In genomic region chr6:115007728-115008127, GRCm38 (mm10) we compare ENCODE assay signal across 8 mouse cellular contexts. TPM values are rescaled to one million over a fixed set of nuclear protein-coding genes. Genes with fewer than 3 reads are reported as not detected.
DNase-seq lines count a peak whose midpoint lies in the region; ATAC-seq and TF ChIP-seq lines count a peak whose summit lies in the region.

No protein-coding gene starts in this region.

- TF ChIP-seq POLR2A in CH12.LX (IDR thresholded peaks at IDR 0.05; ENCODE audit: low read depth, low read length) = 0 out of 2 replicates have a peak, but pooled peaks have one; percentile 13
- no peak for TF ChIP-seq POLR2A in embryonic fibroblast, embryonic 13.5 days (IDR thresholded peaks at IDR 0.05; ENCODE audit: low read depth, low read length)
- no peak for TF ChIP-seq POLR2A in olfactory bulb, adult 2 months (IDR thresholded peaks at IDR 0.05; ENCODE audit: insufficient read depth, low read depth, low read length)

- H3K4me3 ChIP-seq in CH12.LX (replicated peaks in 1 of 3; ENCODE audit: low read depth in 2 of 3, low read length in 2 of 3, poor library complexity in 1 of 3) = no peak overlapping the region
- no peak overlapping the region for H3K4me3 ChIP-seq in embryonic fibroblast, embryonic 13.5 days (ENCODE audit: insufficient read depth, low read length)
- H3K4me3 ChIP-seq in heart, embryonic 16.5 days (ENCODE audit: low read length) = no peak overlapping the region
- no peak overlapping the region for H3K4me3 ChIP-seq in liver, postnatal 0 days (ENCODE audit: low read depth, low read length)
- no peak overlapping the region for H3K4me3 ChIP-seq in olfactory bulb, adult 2 months (ENCODE audit: insufficient read depth, low read depth, low read length)

- peak; percentile 63; the same call in 1 of the 2 replicates for ATAC-seq in heart, embryonic 16.5 days (replicated peaks; ENCODE audit: extremely low read depth, insufficient read depth, low FRiP score)
- ATAC-seq in liver, postnatal 0 days = peak; percentile 58; the same call in 1 of the 2 replicates

- DNase-seq in CH12.LX (ENCODE audit: extremely low read depth) = peak; percentile 89
- peak; percentile 86 for DNase-seq in brain, adult 2 months (ENCODE audit: low read depth, low spot score)
- peak; percentile 80 to 84 for DNase-seq in kidney, postnatal 25 days
- DNase-seq in liver, postnatal 0 days = peak; percentile 81
- peak; percentile 42 for DNase-seq in testis, postnatal 14 days (ENCODE audit: low spot score)

- H3K27ac ChIP-seq in CH12.LX (ENCODE audit: insufficient read depth, low read depth) = peak overlapping the region; percentile 93
- no peak overlapping the region for H3K27ac ChIP-seq in embryonic fibroblast, embryonic 13.5 days (ENCODE audit: insufficient read depth, low read length)
- no peak overlapping the region for H3K27ac ChIP-seq in heart, embryonic 16.5 days (ENCODE audit: low read length)
- no peak overlapping the region for H3K27ac ChIP-seq in liver, postnatal 0 days (ENCODE audit: low read depth)
- H3K27ac ChIP-seq in olfactory bulb, adult 2 months (ENCODE audit: insufficient read depth, low read depth, low read length) = no peak overlapping the region

- H3K9ac ChIP-seq in CH12.LX (ENCODE audit: insufficient read depth, low read depth) = peak overlapping the region; percentile 43
- H3K9ac ChIP-seq in heart, embryonic 16.5 days (ENCODE audit: low read length) = no peak overlapping the region
- H3K9ac ChIP-seq in liver, postnatal 0 days (replicated peaks) = no peak overlapping the region

- in situ Hi-C loops in CH12.LX (cut with MboI; ENCODE audit: low pct_ligation_motif_present, low pct_unique_long_range_greater_than_20kb, low sequenced_read_pairs) = no loop called here

- 31% methylated on average over 5 of the region's 5 CpGs for WGBS in heart, embryonic 16.5 days
- 37% methylated on average over 5 of the region's 5 CpGs for WGBS in liver, postnatal 0 days (ENCODE audit: insufficient replicate concordance)
- WGBS in olfactory bulb, adult 2 months = 21% methylated on average over 5 of the region's 5 CpGs

- peak; percentile 83 for TF ChIP-seq RAD21 in CH12.LX (IDR thresholded peaks at IDR 0.05; ENCODE audit: low read depth, low read length)

- TF ChIP-seq EP300 in CH12.LX (IDR thresholded peaks at IDR 0.05; ENCODE audit: low read length) = no peak
- no peak for TF ChIP-seq EP300 in liver, postnatal 0 days (IDR thresholded peaks at IDR 0.05; ENCODE audit: low read depth)

- H3K4me1 ChIP-seq in CH12.LX (ENCODE audit: control insufficient read depth in 1 of 2, insufficient read depth in 2 of 2) = peaks cover 43 to 98% of the 10 kb centered on the region in 2 experiments
- peaks cover 5% of the 10 kb centered on the region; the same call in 1 of the 2 replicates for H3K4me1 ChIP-seq in embryonic fibroblast, embryonic 13.5 days (ENCODE audit: control insufficient read depth, insufficient read depth, low read length)
- H3K4me1 ChIP-seq in heart, embryonic 16.5 days (ENCODE audit: control insufficient read depth, insufficient read depth, low read length) = peaks cover 9% of the 10 kb centered on the region; the same call in 1 of the 2 replicates
- H3K4me1 ChIP-seq in liver, postnatal 0 days (ENCODE audit: insufficient read depth) = 0 out of 2 replicates have a peak, but pooled peaks cover 3% of the 10 kb centered on the region
- H3K4me1 ChIP-seq in olfactory bulb, adult 2 months (ENCODE audit: control insufficient read depth, insufficient read depth, low read length) = peaks cover 2% of the 10 kb centered on the region; the same call in 1 of the 2 replicates

- H3K79me2 ChIP-seq in CH12.LX (replicated peaks; ENCODE audit: control insufficient read depth, extremely low read depth, insufficient read depth, poor library complexity, severe bottlenecking) = no peaks in the 10 kb centered on the region

- no peaks in the 10 kb centered on the region for H3K9me3 ChIP-seq in CH12.LX (replicated peaks; ENCODE audit: low read length)
- no peaks in the 10 kb centered on the region for H3K9me3 ChIP-seq in heart, embryonic 16.5 days (replicated peaks; ENCODE audit: control insufficient read depth, low read length)
- no peaks in the 10 kb centered on the region for H3K9me3 ChIP-seq in liver, postnatal 0 days (ENCODE audit: low read length)

- TF ChIP-seq CTCF in CH12.LX (conservative IDR thresholded peaks at IDR 0.05 in 1 of 2, IDR thresholded peaks at IDR 0.05 in 1 of 2; ENCODE audit: low read depth in 2 of 2, low read length in 2 of 2) = peak; percentile 71 to 92
- peak; percentile 93 for TF ChIP-seq CTCF in embryonic fibroblast, embryonic 13.5 days (IDR thresholded peaks at IDR 0.05; ENCODE audit: borderline replicate concordance, insufficient read depth, low read length)
- TF ChIP-seq CTCF in liver, postnatal 0 days (IDR thresholded peaks at IDR 0.05; ENCODE audit: low read depth) = peak; percentile 93
- peak; percentile 87 for TF ChIP-seq CTCF in olfactory bulb, adult 2 months (IDR thresholded peaks at IDR 0.05; ENCODE audit: insufficient read depth, low read depth, low read length)

- H3K27me3 ChIP-seq in CH12.LX (replicated peaks) = no peaks in the 10 kb centered on the region
- no peaks in the 10 kb centered on the region for H3K27me3 ChIP-seq in heart, embryonic 16.5 days (ENCODE audit: control insufficient read depth, insufficient read depth, low read length)
- no peaks in the 10 kb centered on the region for H3K27me3 ChIP-seq in liver, postnatal 0 days (ENCODE audit: insufficient read depth, low read length)

- dilution Hi-C loops in CH12.LX (cut with MboI; ENCODE audit: extremely low pct_ligation_motif_present, extremely low pct_unique_long_range_greater_than_20kb, low sequenced_read_pairs) = no loop called here

- peaks cover under 1 to 39% of the 10 kb centered on the region in 2 experiments for H3K36me3 ChIP-seq in CH12.LX (replicated peaks in 1 of 2; ENCODE audit: control insufficient read depth in 1 of 2, insufficient read depth in 1 of 2, low read length in 1 of 2)
- H3K36me3 ChIP-seq in heart, embryonic 16.5 days (ENCODE audit: control insufficient read depth, insufficient read depth) = peaks cover 10% of the 10 kb centered on the region; the same call in 1 of the 2 replicates
- H3K36me3 ChIP-seq in liver, postnatal 0 days (replicated peaks; ENCODE audit: insufficient read depth, low read length) = peaks cover 8% of the 10 kb centered on the region

- H3K4me2 ChIP-seq in CH12.LX (ENCODE audit: insufficient read depth, low read depth, poor library complexity, severe bottlenecking) = peak overlapping the region; percentile 52; the same call in 1 of the 2 replicates
- H3K4me2 ChIP-seq in heart, embryonic 16.5 days (ENCODE audit: low read depth, low read length) = no peak overlapping the region
- H3K4me2 ChIP-seq in liver, postnatal 0 days (ENCODE audit: low read depth, low read length) = no peak overlapping the region

TF ChIP-seq in CH12.LX, 34 proteins besides CTCF, POLR2A, EP300 and RAD21 (continues in another document):
- TF ChIP-seq SMC3 (IDR thresholded peaks at IDR 0.05; ENCODE audit: low read depth, low read length) = peak; percentile 98
- TF ChIP-seq ZNF384 (IDR thresholded peaks at IDR 0.05; ENCODE audit: low read depth, low read length) = no peak
- TF ChIP-seq JUN (IDR thresholded peaks at IDR 0.05; ENCODE audit: insufficient read depth, low read depth, low read length) = no peak
- peak; percentile 45; the same call in 1 of the 2 replicates for TF ChIP-seq MEF2A (IDR thresholded peaks at IDR 0.05; ENCODE audit: borderline replicate concordance, low read depth, low read length)
- TF ChIP-seq MAZ (IDR thresholded peaks at IDR 0.05; ENCODE audit: low read depth, low read length) = 0 out of 2 replicates have a peak, but pooled peaks have one; percentile 45
- TF ChIP-seq POLR2AphosphoS2 (IDR thresholded peaks at IDR 0.05; ENCODE audit: low read depth, low read length) = no peak
- 0 out of 2 replicates have a peak, but pooled peaks have one; percentile 44 for TF ChIP-seq CHD1 (IDR thresholded peaks at IDR 0.05; ENCODE audit: low read depth, low read length)
- TF ChIP-seq USF2 (conservative IDR thresholded peaks at IDR 0.05; ENCODE audit: low read depth, low read length) = no peak
- TF ChIP-seq ETS1 (conservative IDR thresholded peaks at IDR 0.05; ENCODE audit: low read depth, low read length) = no peak
- no peak for TF ChIP-seq KAT2A (IDR thresholded peaks at IDR 0.05; ENCODE audit: insufficient replicate concordance, low read length)
- TF ChIP-seq NRF1 (IDR thresholded peaks at IDR 0.05; ENCODE audit: low read depth, low read length) = no peak
- TF ChIP-seq ZKSCAN1 (IDR thresholded peaks at IDR 0.05; ENCODE audit: borderline replicate concordance, low read depth, low read length) = no peak
- TF ChIP-seq IRF4 (IDR thresholded peaks at IDR 0.05; ENCODE audit: low read depth, low read length) = peak; percentile 53; the same call in 1 of the 2 replicates
- no peak for TF ChIP-seq TBP (conservative IDR thresholded peaks at IDR 0.05; ENCODE audit: low read depth, low read length)
- TF ChIP-seq HCFC1 (IDR thresholded peaks at IDR 0.05; ENCODE audit: low read depth, low read length) = no peak; the same call in 1 of the 2 replicates
- TF ChIP-seq ZMIZ1 (IDR thresholded peaks at IDR 0.05; ENCODE audit: low read depth, low read length) = no peak
- TF ChIP-seq MYC (IDR thresholded peaks at IDR 0.05; ENCODE audit: low read depth, low read length) = 0 out of 2 replicates have a peak, but pooled peaks have one; percentile 63
- TF ChIP-seq MAX (IDR thresholded peaks at IDR 0.05; ENCODE audit: low read length) = no peak

RNA-seq across cellular contexts. Expression of gene Tamm41, which starts 29.9 kb away (rescaled TPM):
- total RNA-seq in CH12.LX (2012; rRNA removed) (29.3 and 43.3 TPM in 2 replicates), CH12.LX (2014; rRNA removed) (39.8 and 40.5 TPM in 2 replicates)
- polyA plus RNA-seq in CH12.LX (2012; ENCODE audit: insufficient read length, low read depth) = 40.4 and 41.1 TPM in 2 replicates
- 14.2 and 16.8 TPM in 2 replicates for polyA plus RNA-seq in embryonic fibroblast, embryonic 13.5 days (2011; ENCODE audit: insufficient read length, low read depth, missing spikeins)
- polyA plus RNA-seq in heart, embryonic 16.5 days (2015; fragmentation: Nextera tagmentation; extraction: Ambion mirVana) = 33.2 and 36.5 TPM in 2 replicates
- polyA plus RNA-seq in liver, postnatal 0 days (2015; fragmentation: Nextera tagmentation; extraction: Ambion mirVana) = 15.1 and 18.4 TPM in 2 replicates
- not detected in 2 replicates for polyA plus RNA-seq in olfactory bulb, adult 2 months (2012; ENCODE audit: insufficient read depth, insufficient read length, low replicate concordance, missing spikeins)

RNA-seq across cellular contexts. Expression of gene Vgll4, which starts 37.9 kb away (rescaled TPM):
- total RNA-seq in CH12.LX (2012; rRNA removed) (73.7 and 85.1 TPM in 2 replicates), CH12.LX (2014; rRNA removed) (29.3 and 34.6 TPM in 2 replicates)
- polyA plus RNA-seq in CH12.LX (2012; ENCODE audit: insufficient read length, low read depth) = 32.4 and 37.3 TPM in 2 replicates
- 31.1 and 36.4 TPM in 2 replicates for polyA plus RNA-seq in embryonic fibroblast, embryonic 13.5 days (2011; ENCODE audit: insufficient read length, low read depth, missing spikeins)
- polyA plus RNA-seq in heart, embryonic 16.5 days (2015; fragmentation: Nextera tagmentation; extraction: Ambion mirVana) = 65.3 and 68.0 TPM in 2 replicates
- polyA plus RNA-seq in liver, postnatal 0 days (2015; fragmentation: Nextera tagmentation; extraction: Ambion mirVana) = 11.9 and 14.7 TPM in 2 replicates
- polyA plus RNA-seq in olfactory bulb, adult 2 months (2012; ENCODE audit: insufficient read depth, insufficient read length, low replicate concordance, missing spikeins) = not detected in 2 replicates

Comparison
In these comparisons a context has a peak if more than half of its experiments do, and no peak if none do; other contexts are left out.
1. RNA of gene Tamm41, which starts 29.9 kb away (polyA plus RNA-seq): 40.4 to 41.1 TPM in CH12.LX, 33.2 to 36.5 TPM in heart, embryonic 16.5 days, 15.1 to 18.4 TPM in liver, postnatal 0 days and 14.2 to 16.8 TPM in embryonic fibroblast, embryonic 13.5 days; not detected in olfactory bulb, adult 2 months; every median in the first group is over 10 times any median in the second.
2. Peak in every context shown above with its lines, with median percentiles within 50 percentile points of each other: DNase-seq and CTCF ChIP-seq.